Mouse (Mus musculus) kidney, adult 2 months (tissue): ENCODE results near the gene Wdr92.

ENCODE experiments used
- CTCF ChIP-seq: fragments of 200-500 bp; conservative IDR thresholded peaks from 2 replicates; pipeline ENCODE4 v1.5.1; 2011; ENCODE audit warnings: low read depth, mild to moderate bottlenecking, control low read depth, low read length, moderate library complexity, mixed read lengths; ENCODE audit not compliant: insufficient read depth, insufficient read length
- POLR2A ChIP-seq: fragments of 200-500 bp; IDR thresholded peaks from one replicate; pipeline ENCODE4 v1.6.1; 2011; ENCODE audit warnings: low read depth, low read length, control low read depth

DNA sequence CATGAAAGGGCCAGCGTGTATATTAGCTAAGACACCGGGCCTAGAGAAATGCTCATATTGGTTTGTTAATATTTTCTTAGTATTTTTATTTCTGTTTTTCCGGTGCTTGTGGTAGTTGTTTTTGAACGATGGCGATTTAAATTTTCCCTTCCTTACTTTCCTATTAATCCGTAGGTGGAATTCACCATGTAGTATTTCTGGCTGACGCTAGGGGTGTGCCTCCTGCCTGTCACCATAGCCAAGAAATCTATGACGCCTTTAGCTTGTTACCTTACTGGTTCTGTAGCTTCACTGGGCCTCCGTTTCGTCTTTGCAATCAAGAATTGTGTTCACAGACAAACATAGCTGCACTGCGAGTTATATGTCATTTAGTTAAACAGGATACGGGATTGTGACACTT, 21.7 kb upstream of the Wdr92 start:
- TF ChIP-seq POLR2A (no peak), CTCF (peak; percentile 72)
